Mouse (Mus musculus) adrenal gland, postnatal 36 days (tissue): ENCODE results near the gene Hoxa6. TPM values are rescaled to one million over a fixed set of nuclear protein-coding genes. Genes with fewer than 3 reads are reported as not detected.

ENCODE experiments used
- DNase-seq, 2 experiments: peaks; one replicate each; pipeline ENCODE4 v3.0.0; 2021; ENCODE audit warnings: mixed read lengths in 1 of 2
- total RNA-seq, 2 experiments: library from RNA; stranded (reverse); gene quantifications; 2 replicates each; pipeline ENCODE4 v1.2.3; 2021

Gene Hoxa6
- total RNA-seq, 2 experiments from 2014 or later: 2.5 to 4.6 TPM

DNA sequence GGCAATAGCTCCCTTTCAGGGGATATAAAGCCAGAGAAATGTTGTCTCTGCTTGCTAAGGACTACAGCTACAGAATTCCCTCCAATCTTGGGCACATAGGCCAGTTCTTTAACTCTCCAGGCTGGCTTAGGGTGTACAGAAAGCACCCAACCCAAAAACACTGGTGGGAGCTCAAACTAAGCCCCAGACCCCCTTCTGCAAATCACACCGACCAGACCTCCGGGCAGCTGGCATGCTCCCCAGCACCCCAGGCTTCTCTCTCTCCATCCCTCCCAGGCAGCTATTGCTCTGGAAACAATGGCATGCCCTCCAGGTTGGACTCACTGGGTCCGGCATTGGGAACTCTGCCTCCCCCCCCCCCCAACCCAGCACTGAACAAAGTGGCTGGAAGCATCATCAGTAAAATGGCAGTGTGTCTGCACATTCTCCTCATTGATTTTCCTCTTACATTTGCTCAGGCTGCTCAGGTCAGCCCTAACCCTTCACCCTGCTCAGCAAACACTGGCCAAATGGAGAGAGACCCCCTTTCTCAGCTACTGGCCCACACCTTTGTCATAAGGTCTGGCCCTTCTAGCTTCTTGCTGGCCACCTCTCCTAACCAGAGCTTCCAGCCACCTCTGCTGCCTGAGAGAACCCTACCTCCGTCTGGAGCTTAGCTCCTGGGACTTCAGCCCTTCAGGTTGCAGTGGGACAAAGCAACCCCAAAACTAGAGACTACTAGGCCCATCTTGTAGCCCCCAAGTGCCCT, 29.4 kb downstream of the Hoxa6 start:
- no peak for DNase-seq

- DNase-seq: no peak
These were observed 30.7 kb downstream of the Hoxa6 start for GRCm38 (mm10) chr6:52177806-52178205.

DNA sequence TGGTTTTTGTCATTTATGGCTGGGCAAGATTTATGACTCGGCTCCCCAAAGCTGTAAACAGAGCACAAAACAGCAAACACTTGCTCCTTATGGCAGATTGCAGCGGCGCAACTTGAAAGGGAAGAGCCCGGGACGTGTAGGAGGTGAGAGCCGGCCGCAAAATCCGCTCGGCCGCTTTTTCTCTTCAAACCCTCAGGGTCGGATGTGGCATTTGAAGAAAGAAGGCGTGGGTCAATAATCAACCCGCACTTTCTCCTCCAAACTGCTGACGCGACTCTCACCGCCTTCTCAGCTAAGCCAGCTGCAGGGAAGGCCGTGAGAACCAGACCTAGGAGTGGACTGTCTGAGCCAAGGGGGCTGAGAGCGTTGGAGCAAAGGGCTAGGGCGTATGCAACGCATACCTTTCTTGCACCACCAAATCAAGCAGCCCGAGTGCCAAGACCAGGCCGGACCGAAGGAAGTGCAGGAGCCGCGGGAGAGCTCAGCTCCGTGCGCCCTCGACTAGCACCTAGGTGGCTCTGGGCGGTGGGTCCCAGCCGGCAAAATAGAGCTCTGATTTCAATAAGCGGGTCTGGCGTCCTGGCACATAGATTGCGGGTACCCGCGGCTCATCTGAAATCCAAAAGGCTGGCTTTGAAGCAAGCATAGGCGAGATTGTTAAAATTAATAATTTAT, 31.3 kb downstream of the Hoxa6 start, which contains the start of gene 5730596B20Rik:
5730596B20Rik (plus strand) TSS at position 438 of the 675 bp plus-strand sequence.
- DNase-seq: no peak

DNA sequence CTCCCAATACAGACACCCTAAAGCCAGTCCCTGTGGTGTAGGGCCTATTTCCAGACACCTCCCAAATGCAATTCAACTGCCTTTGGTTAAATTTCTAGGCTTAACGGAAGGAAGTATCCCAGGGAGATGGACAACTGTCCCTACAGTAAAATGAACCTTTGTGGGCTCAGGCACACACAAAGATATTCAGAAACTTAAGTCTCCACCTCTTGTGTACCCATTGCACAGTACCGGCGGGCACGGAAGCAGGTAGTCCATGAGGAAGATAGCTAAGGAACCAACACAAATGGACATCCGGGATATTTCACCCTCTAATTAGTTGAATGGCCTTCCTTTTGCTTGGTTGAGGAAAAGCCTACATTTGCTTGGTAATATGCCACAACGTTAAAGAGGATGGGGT, 32.1 kb downstream of the Hoxa6 start:
- no peak for DNase-seq

GRCm38 (mm10) chr6:52175864-52176263, 32.7 kb downstream of the Hoxa6 start:
- peak; percentile 63 to 82 for DNase-seq

DNA sequence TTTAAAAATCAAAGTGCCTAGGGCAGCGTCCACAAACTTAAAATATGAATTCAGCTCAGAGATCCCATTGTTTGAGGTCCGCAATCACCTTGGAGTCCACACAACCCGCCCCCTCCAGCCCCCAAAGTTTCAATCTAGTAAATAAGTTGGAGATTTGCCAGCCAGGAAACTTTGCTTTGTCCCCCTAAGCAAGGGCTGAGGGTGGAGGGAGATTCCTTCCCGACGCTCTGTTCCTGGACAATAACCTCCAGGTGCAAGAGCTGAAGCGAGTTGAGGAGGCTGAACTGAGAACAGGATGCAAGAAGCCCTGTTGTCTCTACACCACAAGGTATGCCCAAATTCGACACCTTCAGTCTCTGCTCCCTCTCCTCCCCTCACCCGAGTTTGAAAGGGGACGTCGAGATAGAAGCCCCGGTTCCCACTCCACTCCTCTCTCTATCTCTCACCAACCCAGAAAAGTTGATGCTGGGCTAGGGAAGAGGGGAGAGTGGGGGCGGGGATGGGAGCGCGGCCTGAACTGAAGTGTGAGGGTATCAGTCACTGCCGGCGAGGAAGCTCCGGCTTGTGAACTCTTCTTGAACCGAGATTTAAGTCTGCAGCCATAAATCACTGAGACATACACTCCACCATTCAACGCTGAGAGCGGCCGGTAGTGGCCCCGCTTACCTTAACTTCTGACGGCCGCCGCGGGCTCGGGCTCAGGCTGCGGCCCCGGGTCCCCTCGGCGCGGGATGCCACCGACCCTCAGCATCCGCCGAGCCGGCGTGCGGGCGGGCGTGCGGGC, 33.4 kb downstream of the Hoxa6 start:
- DNase-seq: peak in 1 of 2 experiments; percentile 54

GRCm38 (mm10) chr6:52173648-52174047, 34.9 kb downstream of the Hoxa6 start:
- no peak for DNase-seq

GRCm38 (mm10) chr6:52172501-52172900, 36.0 kb downstream of the Hoxa6 start:
- peak; percentile 95 to 96 for DNase-seq

DNA sequence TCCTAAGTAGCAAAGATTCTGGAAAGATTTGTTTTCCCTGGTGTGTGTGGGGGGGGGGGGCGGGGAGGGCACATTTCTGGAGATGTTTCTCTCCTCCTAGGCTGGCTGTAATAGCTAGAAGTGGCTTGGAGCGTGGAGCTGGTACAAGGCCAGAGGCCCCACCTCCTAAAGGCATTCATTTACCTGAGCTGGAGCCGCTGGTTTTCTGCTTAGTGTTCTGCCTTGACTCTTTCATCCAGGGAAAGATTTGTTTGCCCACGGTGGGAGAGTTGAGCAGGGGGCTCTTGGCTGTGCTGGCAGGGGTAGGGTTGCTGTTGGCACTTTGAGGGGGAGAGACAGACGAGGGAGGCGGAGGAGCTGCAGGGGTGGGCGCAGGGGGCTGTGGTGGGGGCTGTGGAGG, 36.6 kb downstream of the Hoxa6 start:
- no peak for DNase-seq

DNA sequence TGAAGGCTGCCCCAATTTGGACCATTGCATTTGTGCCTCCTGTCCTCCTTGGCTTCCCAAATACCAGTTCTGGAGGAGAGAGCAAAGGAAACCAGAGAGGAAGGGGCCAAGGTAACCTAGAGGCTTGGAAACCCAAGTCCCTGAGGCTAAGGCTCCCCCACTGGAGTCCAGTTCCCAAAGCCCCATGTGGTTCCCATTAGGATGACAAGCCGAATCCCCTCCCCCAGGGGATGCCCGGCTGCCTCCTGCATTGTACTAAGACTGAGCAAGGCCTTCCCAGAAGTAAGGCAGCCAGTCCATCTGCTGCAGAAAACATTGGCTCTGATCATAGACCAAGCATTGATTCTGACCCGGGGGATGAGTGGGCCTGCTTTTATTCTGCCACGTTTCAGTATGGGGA, 37.2 kb downstream of the Hoxa6 start:
- DNase-seq: no peak

- DNase-seq: no peak
These were observed 37.7 kb downstream of the Hoxa6 start for GRCm38 (mm10) chr6:52170898-52171223.

- DNase-seq: peak; percentile 50 to 62
These were observed 38.2 kb downstream of the Hoxa6 start for GRCm38 (mm10) chr6:52170166-52170897.

GRCm38 (mm10) chr6:52169499-52170165, 38.9 kb downstream of the Hoxa6 start:
- no peak for DNase-seq

DNA sequence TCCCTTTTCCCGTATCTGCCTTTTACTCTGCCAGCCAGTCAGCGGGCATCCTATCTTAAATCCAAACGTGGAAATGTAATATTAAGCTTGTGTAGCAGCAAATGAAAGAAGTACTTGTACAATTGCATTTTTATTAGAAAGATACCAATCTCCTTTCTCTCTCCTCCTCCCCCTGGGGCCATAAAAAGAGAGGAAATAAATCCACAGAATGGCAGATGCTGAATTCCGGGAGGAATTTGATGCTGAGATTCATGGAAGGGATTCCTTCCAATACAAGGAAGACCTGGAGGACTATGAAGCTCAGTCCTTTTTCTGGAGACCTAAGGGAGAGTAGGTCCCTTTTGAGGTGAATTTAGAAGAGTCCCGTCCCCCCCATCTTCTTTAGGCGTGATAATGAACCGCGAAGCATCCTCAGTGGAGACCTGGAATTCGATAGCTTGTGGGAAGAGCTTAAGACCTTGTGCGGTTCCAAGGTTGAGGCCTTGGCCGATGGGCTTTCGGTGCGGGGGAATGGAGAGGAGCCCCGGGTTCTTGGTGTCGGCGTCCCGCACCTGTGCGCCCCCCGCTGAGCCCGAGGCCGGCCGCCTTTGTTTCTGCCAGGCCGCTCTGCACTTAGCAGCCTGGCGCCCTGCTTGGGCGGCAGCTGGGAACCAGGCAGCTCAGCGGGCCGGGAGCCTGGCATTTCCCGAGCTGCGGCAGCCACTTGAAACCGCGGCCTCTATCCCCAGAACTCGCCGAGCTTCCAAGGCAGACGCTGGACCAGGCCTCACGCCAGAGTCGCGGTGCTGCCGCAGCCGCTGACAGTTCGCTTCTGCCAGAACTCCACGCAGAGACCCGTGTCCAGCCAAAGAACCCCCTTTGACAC, 40.1 kb downstream of the Hoxa6 start:
- peak in 1 of 2 experiments; percentile 65 for DNase-seq

- no peak for DNase-seq
These were observed 40.8 kb downstream of the Hoxa6 start for GRCm38 (mm10) chr6:52167736-52168161.

GRCm38 (mm10) chr6:52167176-52167575, 41.3 kb downstream of the Hoxa6 start:
- DNase-seq: no peak

GRCm38 (mm10) chr6:52166431-52167077, 42.0 kb downstream of the Hoxa6 start:
- DNase-seq: no peak

GRCm38 (mm10) chr6:52165441-52166370, 42.8 kb downstream of the Hoxa6 start:
- DNase-seq: peak in 1 of 2 experiments; percentile 65
